Mouse (Mus musculus) midbrain, embryonic 15.5 days (tissue): ENCODE data around the gene H3f3a. TPM values are rescaled to one million over a fixed set of nuclear protein-coding genes. Genes with fewer than 3 reads are reported as not detected.
"Not testable (repeated sequence)": the region's sequence is repeated elsewhere in the genome, so short reads cannot be mapped to it uniquely, and the experiment has no call there.

ENCODE experiments used
- ATAC-seq: fragments of 200-750 bp; cut with Nextera tagmentation; replicated peaks from 2 replicates; pipeline ENCODE4 v1.8.0; 2017; ENCODE audit warnings: moderate TSS enrichment
- H3K27ac ChIP-seq: fragments of 300-500 bp; sonication (generic); 2 replicates; pipeline ENCODE4 v1.5.1; 2015; ENCODE audit warnings: mild to moderate bottlenecking, inconsistent platforms
- H3K27me3 ChIP-seq: fragments of 300-500 bp; sonication (generic); replicated peaks from 2 replicates; pipeline ENCODE4 v1.6.1; 2015; ENCODE audit warnings: inconsistent platforms
- H3K36me3 ChIP-seq: fragments of 300-500 bp; sonication (generic); replicated peaks from 2 replicates; pipeline ENCODE4 v1.6.1; 2015; ENCODE audit warnings: inconsistent platforms
- H3K4me1 ChIP-seq: fragments of 300-500 bp; sonication (generic); 2 replicates; pipeline ENCODE4 v1.6.1; 2015; ENCODE audit warnings: inconsistent platforms
- H3K4me2 ChIP-seq: fragments of 300-500 bp; sonication (generic); 2 replicates; pipeline ENCODE4 v1.6.1; 2015; ENCODE audit warnings: inconsistent platforms, mild to moderate bottlenecking, moderate library complexity
- H3K4me3 ChIP-seq: fragments of 300-500 bp; sonication (generic); 2 replicates; pipeline ENCODE4 v1.5.1; 2015; ENCODE audit warnings: mild to moderate bottlenecking, inconsistent platforms
- H3K9ac ChIP-seq: fragments of 300-500 bp; sonication (generic); 2 replicates; pipeline ENCODE4 v1.6.1; 2015; ENCODE audit warnings: mild to moderate bottlenecking, inconsistent platforms
- H3K9me3 ChIP-seq: fragments of 300-500 bp; sonication (generic); 2 replicates; pipeline ENCODE4 v1.6.1; 2016; ENCODE audit warnings: inconsistent platforms
- WGBS: fragments of 180-500 bp; shearing (Covaris S2); methylation state at CpG from one replicate; pipeline ENCODE4 v1.1.7; 2015; ENCODE audit warnings: mixed read lengths; 5-methylcytosine and 5-hydroxymethylcytosine counted together
- polyA plus RNA-seq: library from polyadenylated mRNA; unstranded; fragments of >200 nt; fragmentation: Nextera tagmentation; extraction: Ambion mirVana; gene quantifications from 2 replicates; pipeline ENCODE4 v1.2.1, GENCODE M21; 2015

Gene H3f3a
- polyA plus RNA-seq, 1 experiment from 2014 or later, result 3,070 TPM

GRCm38 (mm10) chr1:180837186-180837585 is 23.4 kb upstream of the H3f3a start:
- Histone ChIP-seq H3K9me3 (no peaks in the 10 kb centered on the region), H3K4me1 (no peaks in the 10 kb centered on the region), H3K4me2 (no peak overlapping the region), H3K9ac (no peak overlapping the region), H3K4me3 (no peak overlapping the region), H3K36me3 (no peaks in the 10 kb centered on the region), H3K27me3 (no peaks in the 10 kb centered on the region), H3K27ac (no peak overlapping the region)
- WGBS, result 93% methylated on average over 5 of the region's 5 CpGs
- ATAC-seq, result no peak

- not testable (repeated sequence) for H3K4me3 ChIP-seq, H3K4me2 ChIP-seq, H3K9me3 ChIP-seq, H3K4me1 ChIP-seq, ATAC-seq, H3K36me3 ChIP-seq, H3K9ac ChIP-seq, H3K27me3 ChIP-seq, H3K27ac ChIP-seq
- 91% methylated on average over 8 of the region's 8 CpGs for WGBS
Observed at GRCm38 (mm10) chr1:180836467-180836866, 22.7 kb upstream of the H3f3a start.

DNA sequence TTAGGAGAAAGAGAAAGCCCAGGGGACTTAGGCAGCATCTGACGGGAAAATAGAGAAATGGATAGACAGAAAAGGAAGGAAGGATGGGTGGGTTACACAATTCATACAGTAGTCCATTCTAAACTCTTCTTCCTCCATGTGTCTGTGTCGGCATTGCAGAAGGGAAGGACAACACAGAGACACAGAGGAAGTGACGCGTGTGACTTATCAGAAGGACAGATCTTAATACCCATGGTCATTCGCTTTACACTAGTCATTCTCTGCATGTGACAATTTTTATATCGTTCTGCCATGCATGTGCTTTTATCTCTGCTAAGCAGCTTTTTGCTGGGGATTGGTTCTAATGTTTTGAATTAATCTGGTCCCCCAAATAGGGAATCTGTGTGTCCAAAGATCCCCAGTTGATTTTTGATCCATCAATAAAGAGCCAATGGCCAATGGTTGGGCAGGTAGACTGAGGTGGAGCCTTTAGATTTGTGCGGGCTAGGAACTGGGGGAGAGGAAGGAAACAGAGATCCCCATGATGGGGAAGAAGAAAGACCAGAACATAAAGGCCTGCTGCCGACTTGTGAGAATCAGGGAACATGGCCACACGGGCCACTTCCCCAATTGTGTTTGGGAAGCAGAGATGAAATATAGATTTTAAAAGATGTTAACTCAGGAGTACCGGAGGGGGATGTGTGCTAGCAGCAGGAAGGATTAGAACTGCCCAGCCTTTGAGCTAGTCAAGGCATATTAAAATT is 21.7 kb upstream of the H3f3a start:
- Histone ChIP-seq H3K4me2 (no peak overlapping the region), H3K4me1 (no peaks in the 10 kb centered on the region), H3K27ac (no peak overlapping the region), H3K27me3 (no peaks in the 10 kb centered on the region), H3K36me3 (no peaks in the 10 kb centered on the region), H3K9me3 (no peaks in the 10 kb centered on the region), H3K9ac (no peak overlapping the region), H3K4me3 (no peak overlapping the region)
- ATAC-seq, result no peak
- WGBS, result 81% methylated on average over 10 of the region's 10 CpGs

- no peaks in the 10 kb centered on the region for H3K9me3 ChIP-seq
- WGBS, result 68% methylated on average over 14 of the region's 14 CpGs
- H3K36me3 ChIP-seq, result no peaks in the 10 kb centered on the region
- H3K9ac ChIP-seq, result no peak overlapping the region
- H3K27ac ChIP-seq, result no peak overlapping the region
- no peak overlapping the region for H3K4me2 ChIP-seq
- no peak for ATAC-seq
- no peaks in the 10 kb centered on the region for H3K4me1 ChIP-seq
- H3K27me3 ChIP-seq, result no peaks in the 10 kb centered on the region
- no peak overlapping the region for H3K4me3 ChIP-seq
Observed at GRCm38 (mm10) chr1:180830588-180831346, 17.0 kb upstream of the H3f3a start.

DNA sequence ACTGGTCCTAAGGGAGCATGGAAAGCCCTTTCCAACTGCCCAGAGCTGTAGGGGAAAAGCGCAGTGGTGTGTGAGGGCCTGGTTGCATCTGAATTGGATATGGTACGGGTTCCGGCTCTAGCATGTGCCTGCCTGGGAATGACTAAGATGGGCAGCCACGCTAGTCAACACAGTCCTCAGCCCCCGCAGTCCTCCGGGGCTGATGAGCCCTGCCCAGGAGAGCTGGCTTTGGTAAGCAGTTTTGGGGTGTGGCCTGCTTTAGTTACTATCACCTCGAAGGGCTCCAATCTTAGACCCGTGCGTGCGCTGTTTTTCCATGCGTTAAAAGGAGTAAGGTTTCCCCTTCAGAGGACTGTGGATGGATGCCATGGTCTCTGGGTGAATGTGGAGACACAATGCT is 16.4 kb upstream of the H3f3a start:
- H3K27me3 ChIP-seq, result no peaks in the 10 kb centered on the region
- H3K27ac ChIP-seq, result no peak overlapping the region
- no peaks in the 10 kb centered on the region for H3K36me3 ChIP-seq
- 84% methylated on average over 11 of the region's 11 CpGs for WGBS
- no peaks in the 10 kb centered on the region for H3K9me3 ChIP-seq
- no peak overlapping the region for H3K4me3 ChIP-seq
- H3K9ac ChIP-seq, result no peak overlapping the region
- H3K4me1 ChIP-seq, result no peaks in the 10 kb centered on the region
- ATAC-seq, result no peak
- no peak overlapping the region for H3K4me2 ChIP-seq

DNA sequence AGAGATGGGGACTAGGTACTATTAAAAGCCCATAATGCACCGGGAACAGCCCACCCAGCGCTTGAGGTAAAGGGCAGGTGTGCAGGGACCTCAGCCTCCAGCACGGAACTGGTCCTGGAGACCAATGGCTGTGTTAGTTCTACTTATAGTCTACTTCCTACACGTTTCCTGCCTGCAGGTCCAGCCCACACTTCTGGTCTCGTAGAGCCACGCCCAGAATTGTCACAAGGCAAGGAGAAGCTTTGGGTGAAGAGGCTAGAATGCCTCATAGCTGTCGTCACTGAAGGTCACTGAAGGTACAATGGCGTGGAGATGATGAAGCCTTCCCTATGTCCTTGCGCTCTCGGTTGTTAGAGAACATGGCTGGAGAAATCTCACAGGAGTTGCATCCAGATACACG is 16.0 kb upstream of the H3f3a start:
- WGBS, result 85% methylated on average over 11 of the region's 11 CpGs
- no peaks in the 10 kb centered on the region for H3K36me3 ChIP-seq

GRCm38 (mm10) chr1:180826634-180827033 is 12.9 kb upstream of the H3f3a start:
- no peaks in the 10 kb centered on the region for H3K36me3 ChIP-seq
- H3K27me3 ChIP-seq, result no peaks in the 10 kb centered on the region
- 95% methylated on average over 4 of the region's 4 CpGs for WGBS
- H3K9ac ChIP-seq, result no peak overlapping the region
- ATAC-seq, result no peak
- no peak overlapping the region for H3K4me2 ChIP-seq
- no peaks in the 10 kb centered on the region for H3K9me3 ChIP-seq
- no peaks in the 10 kb centered on the region for H3K4me1 ChIP-seq
- no peak overlapping the region for H3K27ac ChIP-seq
- H3K4me3 ChIP-seq, result no peak overlapping the region

More for the DNA sequence above, 16.0 kb upstream of the H3f3a start:
- H3K9me3 ChIP-seq, result no peaks in the 10 kb centered on the region
- no peak overlapping the region for H3K4me2 ChIP-seq
- no peak overlapping the region for H3K9ac ChIP-seq
- ATAC-seq, result no peak
- no peaks in the 10 kb centered on the region for H3K27me3 ChIP-seq
- H3K4me3 ChIP-seq, result no peak overlapping the region
- H3K4me1 ChIP-seq, result no peaks in the 10 kb centered on the region
- H3K27ac ChIP-seq, result no peak overlapping the region

GRCm38 (mm10) chr1:180824721-180825120 is 11.0 kb upstream of the H3f3a start:
- H3K36me3 ChIP-seq, result no peaks in the 10 kb centered on the region
- ATAC-seq, result no peak
- 81% methylated on average over 3 of the region's 3 CpGs for WGBS
- no peak overlapping the region for H3K9ac ChIP-seq
- no peaks in the 10 kb centered on the region for H3K4me1 ChIP-seq
- H3K4me2 ChIP-seq, result no peak overlapping the region
- H3K27me3 ChIP-seq, result no peaks in the 10 kb centered on the region
- H3K27ac ChIP-seq, result no peak overlapping the region
- no peaks in the 10 kb centered on the region for H3K9me3 ChIP-seq
- H3K4me3 ChIP-seq, result no peak overlapping the region

DNA sequence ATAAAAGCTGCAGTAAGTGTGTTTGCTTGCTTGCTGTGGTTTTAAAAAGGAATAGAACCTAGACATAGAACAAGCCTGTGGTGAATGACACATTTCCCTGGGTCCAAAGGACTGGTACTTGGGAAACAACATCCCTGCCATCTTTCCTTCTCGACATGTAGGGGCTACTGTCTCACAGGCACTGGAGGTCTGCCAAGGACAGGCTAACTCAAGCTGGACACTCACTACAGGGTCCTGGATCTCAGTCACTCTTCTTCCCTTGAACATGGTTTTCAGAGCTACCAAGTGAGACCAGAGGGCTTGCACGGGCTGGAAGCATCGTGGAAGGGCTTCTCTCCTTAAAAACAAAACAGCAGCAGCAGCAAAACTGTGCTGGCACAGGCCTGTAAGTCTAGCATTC is 10.0 kb upstream of the H3f3a start:
- Histone ChIP-seq H3K27me3 (no peaks in the 10 kb centered on the region), H3K9ac (no peak overlapping the region), H3K36me3 (no peaks in the 10 kb centered on the region), H3K4me1 (no peaks in the 10 kb centered on the region), H3K9me3 (no peaks in the 10 kb centered on the region), H3K27ac (no peak overlapping the region), H3K4me2 (no peak overlapping the region), H3K4me3 (no peak overlapping the region)
- WGBS, result 79% methylated on average over 3 of the region's 3 CpGs
- no peak for ATAC-seq

- 91% methylated on average over 5 of the region's 5 CpGs for WGBS
- Histone ChIP-seq H3K27ac (no peak overlapping the region), H3K9me3 (no peaks in the 10 kb centered on the region), H3K27me3 (no peaks in the 10 kb centered on the region), H3K4me3 (no peak overlapping the region), H3K36me3 (no peaks in the 10 kb centered on the region), H3K4me2 (no peak overlapping the region), H3K4me1 (no peaks in the 10 kb centered on the region), H3K9ac (no peak overlapping the region)
- ATAC-seq, result no peak
Observed at GRCm38 (mm10) chr1:180822276-180822675, 8.5 kb upstream of the H3f3a start.

DNA sequence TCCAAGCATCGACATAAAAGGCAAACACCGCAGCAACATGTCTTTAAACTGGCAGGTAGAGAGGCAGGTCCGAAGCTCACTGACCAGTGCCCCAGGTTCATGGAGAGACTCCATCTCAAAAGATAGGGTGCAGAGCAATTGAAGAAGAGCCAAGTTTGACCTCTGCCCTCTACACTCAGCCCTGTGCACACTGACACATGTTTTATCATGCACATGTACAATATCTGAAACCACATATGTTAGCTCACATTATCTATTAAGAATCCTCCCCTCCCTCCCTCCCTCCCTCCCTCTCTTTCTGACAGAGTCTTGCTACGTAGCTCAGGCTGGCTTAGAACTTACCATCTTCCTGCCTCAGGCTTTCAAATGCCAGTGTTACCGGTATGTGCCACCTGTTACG is 7.4 kb upstream of the H3f3a start:
- peaks cover 1% of the 10 kb centered on the region for H3K4me1 ChIP-seq
- H3K9me3 ChIP-seq, result no peaks in the 10 kb centered on the region
- no peak overlapping the region for H3K27ac ChIP-seq
- H3K9ac ChIP-seq, result no peak overlapping the region
- WGBS, result 88% methylated on average over 6 of the region's 6 CpGs
- no peak overlapping the region for H3K4me2 ChIP-seq
- H3K4me3 ChIP-seq, result no peak overlapping the region
- no peaks in the 10 kb centered on the region for H3K36me3 ChIP-seq
- no peaks in the 10 kb centered on the region for H3K27me3 ChIP-seq
- ATAC-seq, result no peak

DNA sequence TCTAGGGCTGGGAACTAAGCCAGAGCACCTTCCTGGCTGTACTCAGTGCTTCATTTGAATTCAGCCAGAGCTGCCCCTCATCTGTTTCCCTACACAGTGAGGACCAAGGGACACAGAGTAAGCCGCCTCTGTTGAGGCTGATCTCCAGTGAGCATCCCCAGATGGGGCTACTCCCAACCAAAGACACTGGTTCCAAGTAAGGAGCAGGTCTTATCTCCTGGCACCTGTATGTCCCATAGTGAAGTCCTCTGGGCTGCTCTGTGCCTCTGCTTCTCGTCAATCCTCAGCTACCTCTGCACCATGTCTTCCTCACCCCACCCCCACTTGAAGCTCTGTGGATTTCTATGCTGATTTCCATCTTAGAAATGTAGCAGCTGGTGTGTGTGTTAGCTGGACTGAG is 4.3 kb upstream of the H3f3a start:
- Histone ChIP-seq H3K36me3 (no peaks in the 10 kb centered on the region), H3K27ac (no peak overlapping the region), H3K9me3 (no peaks in the 10 kb centered on the region), H3K4me2 (no peak overlapping the region), H3K4me3 (no peak overlapping the region), H3K27me3 (no peaks in the 10 kb centered on the region), H3K9ac (no peak overlapping the region), H3K4me1 (peaks cover 19% of the 10 kb centered on the region)
- 67% methylated on average over 2 of the region's 2 CpGs for WGBS
- ATAC-seq, result no peak
